Mouse (Mus musculus): Measurements from ENCODE around the gene Rgs18. TPM values are rescaled to one million over a fixed set of nuclear protein-coding genes. Genes with fewer than 3 reads are reported as not detected.

The Rgs18 gene
- polyA plus RNA-seq (2012) = 0.14 TPM in 1 of 2 replicates, not detected in the other

GRCm38 (mm10) chr1:144775331-144775730 is at the start of gene Rgs18:
Rgs18 (minus strand) TSS chr1:144775435.
- H3K9me3 ChIP-seq (ENCODE audit: control insufficient read depth, low read length) = no peaks in the 10 kb centered on the region
- H3K27me3 ChIP-seq (ENCODE audit: control insufficient read depth) = no peaks in the 10 kb centered on the region
- peaks cover 2% of the 10 kb centered on the region; the same call in 1 of the 2 replicates for H3K4me1 ChIP-seq (ENCODE audit: control insufficient read depth)
- no peak for TF ChIP-seq GATA1 (IDR thresholded peaks at IDR 0.05; ENCODE audit: low read length)
- no peak for TF ChIP-seq TAL1 (IDR thresholded peaks at IDR 0.05; ENCODE audit: low read length)
- no peak within 1 kb of the TSS for H3K4me3 ChIP-seq (replicated peaks)
- no peaks in the 10 kb centered on the region for H3K36me3 ChIP-seq (ENCODE audit: control insufficient read depth)

GRCm38 (mm10) chr1:144774394-144774793 is 841 bp downstream of the Rgs18 start:
- Histone ChIP-seq H3K36me3 (ENCODE audit: control insufficient read depth) (no peaks in the 10 kb centered on the region), H3K4me3 (replicated peaks) (no peak overlapping the region), H3K27me3 (ENCODE audit: control insufficient read depth) (no peaks in the 10 kb centered on the region), H3K4me1 (ENCODE audit: control insufficient read depth) (peaks cover 2% of the 10 kb centered on the region; the same call in 1 of the 2 replicates), H3K9me3 (ENCODE audit: control insufficient read depth, low read length) (no peaks in the 10 kb centered on the region)
- TF ChIP-seq GATA1 (IDR thresholded peaks at IDR 0.05; ENCODE audit: low read length) (no peak), TAL1 (IDR thresholded peaks at IDR 0.05; ENCODE audit: low read length) (no peak)

GRCm38 (mm10) chr1:144766218-144766617 is 9.0 kb downstream of the Rgs18 start:
- Histone ChIP-seq H3K27me3 (ENCODE audit: control insufficient read depth) (no peaks in the 10 kb centered on the region), H3K36me3 (ENCODE audit: control insufficient read depth) (no peaks in the 10 kb centered on the region), H3K9me3 (ENCODE audit: control insufficient read depth, low read length) (no peaks in the 10 kb centered on the region)

GRCm38 (mm10) chr1:144760792-144761191 is 14.4 kb downstream of the Rgs18 start:
- TF ChIP-seq GATA1 (IDR thresholded peaks at IDR 0.05; ENCODE audit: low read length) (no peak), TAL1 (IDR thresholded peaks at IDR 0.05; ENCODE audit: low read length) (no peak)
- Histone ChIP-seq H3K27me3 (ENCODE audit: control insufficient read depth) (no peaks in the 10 kb centered on the region), H3K4me1 (ENCODE audit: control insufficient read depth) (no peaks in the 10 kb centered on the region), H3K9me3 (ENCODE audit: control insufficient read depth, low read length) (no peaks in the 10 kb centered on the region), H3K36me3 (ENCODE audit: control insufficient read depth) (no peaks in the 10 kb centered on the region), H3K4me3 (replicated peaks) (no peak overlapping the region)

More at GRCm38 (mm10) chr1:144766218-144766617, 9.0 kb downstream of the Rgs18 start:
- no peaks in the 10 kb centered on the region for H3K4me1 ChIP-seq (ENCODE audit: control insufficient read depth)
- H3K4me3 ChIP-seq (replicated peaks) = no peak overlapping the region
- TF ChIP-seq GATA1 (IDR thresholded peaks at IDR 0.05; ENCODE audit: low read length) = no peak

- H3K36me3 ChIP-seq (ENCODE audit: control insufficient read depth) = no peaks in the 10 kb centered on the region
- no peaks in the 10 kb centered on the region for H3K9me3 ChIP-seq (ENCODE audit: control insufficient read depth, low read length)
- TF ChIP-seq TAL1 (IDR thresholded peaks at IDR 0.05; ENCODE audit: low read length) (no peak), GATA1 (IDR thresholded peaks at IDR 0.05; ENCODE audit: low read length) (no peak)
- H3K27me3 ChIP-seq (ENCODE audit: control insufficient read depth) = no peaks in the 10 kb centered on the region
- no peak overlapping the region for H3K4me3 ChIP-seq (replicated peaks)
- no peaks in the 10 kb centered on the region for H3K4me1 ChIP-seq (ENCODE audit: control insufficient read depth)
Measured at GRCm38 (mm10) chr1:144750763-144751162, 24.5 kb downstream of the Rgs18 start.

GRCm38 (mm10) chr1:144746182-144746581 is 29.1 kb downstream of the Rgs18 start:
- TF ChIP-seq TAL1 (IDR thresholded peaks at IDR 0.05; ENCODE audit: low read length) (no peak), GATA1 (IDR thresholded peaks at IDR 0.05; ENCODE audit: low read length) (no peak)
- Histone ChIP-seq H3K4me1 (ENCODE audit: control insufficient read depth) (no peaks in the 10 kb centered on the region), H3K36me3 (ENCODE audit: control insufficient read depth) (no peaks in the 10 kb centered on the region), H3K9me3 (ENCODE audit: control insufficient read depth, low read length) (no peaks in the 10 kb centered on the region), H3K27me3 (ENCODE audit: control insufficient read depth) (no peaks in the 10 kb centered on the region), H3K4me3 (replicated peaks) (no peak overlapping the region)

- Histone ChIP-seq H3K36me3 (ENCODE audit: control insufficient read depth) (no peaks in the 10 kb centered on the region), H3K4me1 (ENCODE audit: control insufficient read depth) (no peaks in the 10 kb centered on the region), H3K9me3 (ENCODE audit: control insufficient read depth, low read length) (no peaks in the 10 kb centered on the region), H3K27me3 (ENCODE audit: control insufficient read depth) (no peaks in the 10 kb centered on the region), H3K4me3 (replicated peaks) (no peak overlapping the region)
- no peak for TF ChIP-seq TAL1 (IDR thresholded peaks at IDR 0.05; ENCODE audit: low read length)
- no peak for TF ChIP-seq GATA1 (IDR thresholded peaks at IDR 0.05; ENCODE audit: low read length)
Measured at GRCm38 (mm10) chr1:144737739-144738138, 37.5 kb downstream of the Rgs18 start.

GRCm38 (mm10) chr1:144720736-144721135 is 54.5 kb downstream of the Rgs18 start:
- H3K9me3 ChIP-seq (ENCODE audit: control insufficient read depth, low read length) = no peaks in the 10 kb centered on the region
- no peak overlapping the region for H3K4me3 ChIP-seq (replicated peaks)
- no peaks in the 10 kb centered on the region for H3K36me3 ChIP-seq (ENCODE audit: control insufficient read depth)
- H3K27me3 ChIP-seq (ENCODE audit: control insufficient read depth) = no peaks in the 10 kb centered on the region
- TF ChIP-seq TAL1 (IDR thresholded peaks at IDR 0.05; ENCODE audit: low read length) = no peak
- no peak for TF ChIP-seq GATA1 (IDR thresholded peaks at IDR 0.05; ENCODE audit: low read length)
- H3K4me1 ChIP-seq (ENCODE audit: control insufficient read depth) = no peaks in the 10 kb centered on the region

GRCm38 (mm10) chr1:144704373-144704772 is 70.9 kb downstream of the Rgs18 start:
- TF ChIP-seq TAL1 (IDR thresholded peaks at IDR 0.05; ENCODE audit: low read length) (no peak), GATA1 (IDR thresholded peaks at IDR 0.05; ENCODE audit: low read length) (no peak)

More at GRCm38 (mm10) chr1:144704373-144704772, 70.9 kb downstream of the Rgs18 start:
- H3K36me3 ChIP-seq (ENCODE audit: control insufficient read depth) = no peaks in the 10 kb centered on the region
- H3K4me1 ChIP-seq (ENCODE audit: control insufficient read depth) = no peaks in the 10 kb centered on the region
- no peaks in the 10 kb centered on the region for H3K27me3 ChIP-seq (ENCODE audit: control insufficient read depth)
- no peaks in the 10 kb centered on the region for H3K9me3 ChIP-seq (ENCODE audit: control insufficient read depth, low read length)
- no peak overlapping the region for H3K4me3 ChIP-seq (replicated peaks)

Other genes starting within 250 kb of the Rgs18 start
- gene Rgs21, start 207.8 kb downstream of the Rgs18 start, polyA plus RNA-seq (2012) = not detected in 2 replicates